Comparison of ENCODE assay signal across 7 mouse cellular contexts in genomic region chr17:34305380-34306030, GRCm38 (mm10). TPM values are rescaled to one million over a fixed set of nuclear protein-coding genes. Genes with fewer than 3 reads are reported as not detected.
DNase-seq lines count a peak whose midpoint lies in the region; ATAC-seq and TF ChIP-seq lines count a peak whose summit lies in the region.

TSS of gene H2-Eb1 (plus strand) at chr17:34305867.

- H3K4me2 ChIP-seq in embryonic facial prominence, embryonic 11.5 days (ENCODE audit: low read depth, low read length) = no peak within 1 kb of the TSS
- no peak within 1 kb of the TSS for H3K4me2 ChIP-seq in kidney, embryonic 14.5 days (replicated peaks; ENCODE audit: low read depth, low read length)
- no peak within 1 kb of the TSS for H3K4me2 ChIP-seq in limb, embryonic 13.5 days (replicated peaks)
- H3K4me2 ChIP-seq in midbrain, postnatal 0 days (ENCODE audit: low read depth, low read length, poor library complexity, severe bottlenecking) = no peak within 1 kb of the TSS

- H3K9ac ChIP-seq in embryonic facial prominence, embryonic 11.5 days (replicated peaks; ENCODE audit: low read length) = no peak within 1 kb of the TSS
- no peak within 1 kb of the TSS for H3K9ac ChIP-seq in kidney, embryonic 14.5 days (ENCODE audit: low read depth, low read length)
- no peak within 1 kb of the TSS for H3K9ac ChIP-seq in limb, embryonic 13.5 days
- no peak within 1 kb of the TSS for H3K9ac ChIP-seq in midbrain, postnatal 0 days (replicated peaks; ENCODE audit: low read length, poor library complexity, severe bottlenecking)

- peak; percentile 81 to 86 for DNase-seq in adrenal gland, postnatal 36 days
- peak; percentile 87 for DNase-seq in embryonic facial prominence, embryonic 11.5 days (ENCODE audit: low spot score)
- DNase-seq in heart, adult 9 months (ENCODE audit: low spot score in 2 of 2) = peak; percentile 77 to 87
- DNase-seq in midbrain, postnatal 0 days (ENCODE audit: low spot score) = peak; percentile 94
- DNase-seq in spleen, postnatal 14 days (ENCODE audit: low spot score in 2 of 2) = peak; percentile 61 to 78

- no peak for TF ChIP-seq CTCF in midbrain, postnatal 0 days (IDR thresholded peaks at IDR 0.05)

- H3K27me3 ChIP-seq in embryonic facial prominence, embryonic 11.5 days (ENCODE audit: control insufficient read depth, insufficient read depth, low read length) = no peaks in the 10 kb centered on the region
- no peaks in the 10 kb centered on the region for H3K27me3 ChIP-seq in kidney, embryonic 14.5 days (ENCODE audit: control insufficient read depth, insufficient read depth, low read length)
- H3K27me3 ChIP-seq in limb, embryonic 13.5 days = peaks cover 5% of the 10 kb centered on the region; the same call in 1 of the 2 replicates
- H3K27me3 ChIP-seq in midbrain, postnatal 0 days (ENCODE audit: insufficient read depth, low read length) = no peaks in the 10 kb centered on the region

- no peaks in the 10 kb centered on the region for H3K4me1 ChIP-seq in embryonic facial prominence, embryonic 11.5 days (ENCODE audit: control insufficient read depth, insufficient read depth, low read length)
- H3K4me1 ChIP-seq in kidney, embryonic 14.5 days (ENCODE audit: control insufficient read depth, insufficient read depth, low read length) = peaks cover 3% of the 10 kb centered on the region; the same call in 1 of the 2 replicates
- 0 out of 2 replicates have a peak, but pooled peaks cover 5% of the 10 kb centered on the region for H3K4me1 ChIP-seq in limb, embryonic 13.5 days
- H3K4me1 ChIP-seq in midbrain, postnatal 0 days (ENCODE audit: insufficient read depth, low read length) = no peaks in the 10 kb centered on the region; the same call in 1 of the 2 replicates

- H3K36me3 ChIP-seq in embryonic facial prominence, embryonic 11.5 days (replicated peaks; ENCODE audit: control insufficient read depth, insufficient read depth, low read depth, low read length) = no peaks in the 10 kb centered on the region
- H3K36me3 ChIP-seq in kidney, embryonic 14.5 days (ENCODE audit: control insufficient read depth, insufficient read depth, low read length) = no peaks in the 10 kb centered on the region
- H3K36me3 ChIP-seq in limb, embryonic 13.5 days = no peaks in the 10 kb centered on the region
- H3K36me3 ChIP-seq in midbrain, postnatal 0 days (ENCODE audit: insufficient read depth, low read length) = no peaks in the 10 kb centered on the region

- no peaks in the 10 kb centered on the region for H3K9me3 ChIP-seq in embryonic facial prominence, embryonic 11.5 days (replicated peaks; ENCODE audit: control insufficient read depth, low read length)
- H3K9me3 ChIP-seq in kidney, embryonic 14.5 days (ENCODE audit: control insufficient read depth, low read length) = no peaks in the 10 kb centered on the region
- no peaks in the 10 kb centered on the region for H3K9me3 ChIP-seq in limb, embryonic 13.5 days
- H3K9me3 ChIP-seq in midbrain, postnatal 0 days (ENCODE audit: low read length) = no peaks in the 10 kb centered on the region

- H3K27ac ChIP-seq in embryonic facial prominence, embryonic 11.5 days (replicated peaks; ENCODE audit: low read depth, low read length) = no peak within 1 kb of the TSS
- H3K27ac ChIP-seq in kidney, embryonic 14.5 days (ENCODE audit: low read depth, low read length) = no peak within 1 kb of the TSS
- H3K27ac ChIP-seq in limb, embryonic 13.5 days = no peak within 1 kb of the TSS
- H3K27ac ChIP-seq in midbrain, postnatal 0 days (ENCODE audit: low read depth, low read length) = no peak within 1 kb of the TSS

- H3K4me3 ChIP-seq in embryonic facial prominence, embryonic 11.5 days (ENCODE audit: low read depth, low read length) = no peak within 1 kb of the TSS
- no peak within 1 kb of the TSS for H3K4me3 ChIP-seq in kidney, embryonic 14.5 days (ENCODE audit: low read length)
- H3K4me3 ChIP-seq in limb, embryonic 13.5 days = no peak within 1 kb of the TSS
- no peak within 1 kb of the TSS for H3K4me3 ChIP-seq in midbrain, postnatal 0 days (ENCODE audit: low read depth, low read length)

- ATAC-seq in embryonic facial prominence, embryonic 11.5 days (replicated peaks; ENCODE audit: insufficient number of reproducible peaks, low FRiP score, low TSS enrichment, low read depth) = 0 out of 2 replicates have a peak, but pooled peaks have one; percentile 44
- peak; percentile 87 for ATAC-seq in kidney, embryonic 14.5 days (ENCODE audit: low FRiP score, low TSS enrichment)
- ATAC-seq in limb, embryonic 13.5 days (ENCODE audit: low FRiP score, low read depth) = peak; percentile 91
- peak; percentile 84 for ATAC-seq in midbrain, postnatal 0 days (ENCODE audit: low FRiP score)

RNA-seq across cellular contexts. Expression of gene H2-Eb1, which starts in this region (rescaled TPM):
- 10 to 100 TPM; 52.3 to 94.3 TPM for total RNA-seq in adrenal gland, postnatal 36 days (2021)
- polyA plus RNA-seq in embryonic facial prominence, embryonic 11.5 days (2014; fragmentation: Nextera tagmentation; extraction: Ambion mirVana) = 1.2 and 1.5 TPM in 2 replicates
- polyA plus RNA-seq in kidney, embryonic 14.5 days (2014; fragmentation: Nextera tagmentation; extraction: Ambion mirVana) = 5.9 and 7.1 TPM in 2 replicates
- polyA plus RNA-seq in limb, embryonic 13.5 days (2015; fragmentation: Nextera tagmentation; extraction: Ambion mirVana) = 2.6 and 2.9 TPM in 2 replicates
- 0.88 and 1.7 TPM in 2 replicates for total RNA-seq in midbrain, postnatal 0 days (2014; rRNA removed)
- 5.0 and 5.2 TPM in 2 replicates for polyA plus RNA-seq in midbrain, postnatal 0 days (2015; fragmentation: Nextera tagmentation; extraction: Ambion mirVana)

Comparison
In these comparisons a context has a peak if more than half of its experiments do, and no peak if none do; other contexts are left out.
1. RNA of gene H2-Eb1 (total RNA-seq): 52.3 to 94.3 TPM in adrenal gland, postnatal 36 days; 0.88 to 1.7 TPM in midbrain, postnatal 0 days; every median in the first group is over 10 times any median in the second.
2. Peak in every context shown above with its lines, with median percentiles within 50 percentile points of each other: DNase-seq and ATAC-seq.